Mouse (Mus musculus) limb, embryonic 12.5 days (tissue): ENCODE measurements around the gene Rpl29. TPM values are rescaled to one million over a fixed set of nuclear protein-coding genes. Genes with fewer than 3 reads are reported as not detected.

ENCODE experiments used
- ATAC-seq: fragments of 200-750 bp; cut with Nextera tagmentation; 2 replicates; pipeline ENCODE4 v1.8.0; 2017; ENCODE audit warnings: low read depth, moderate TSS enrichment; ENCODE audit not compliant: insufficient number of reproducible peaks, insufficient read depth, low FRiP score, low TSS enrichment
- H3K27ac ChIP-seq: fragments of 300-500 bp; sonication (generic); 2 replicates; pipeline ENCODE4 v1.5.1; 2016; ENCODE audit warnings: mild to moderate bottlenecking, moderate library complexity
- H3K27me3 ChIP-seq: fragments of 300-500 bp; sonication (generic); 2 replicates; pipeline ENCODE4 v1.6.1; 2016; ENCODE audit warnings: mild to moderate bottlenecking, moderate library complexity
- H3K36me3 ChIP-seq: fragments of 300-500 bp; sonication (generic); 2 replicates; pipeline ENCODE4 v1.6.1; 2016; ENCODE audit warnings: mild to moderate bottlenecking, moderate library complexity
- H3K4me1 ChIP-seq: fragments of 300-500 bp; sonication (generic); replicated peaks from 2 replicates; pipeline ENCODE4 v1.6.1; 2016
- H3K4me2 ChIP-seq: fragments of 300-500 bp; sonication (generic); 2 replicates; pipeline ENCODE4 v1.6.1; 2016; ENCODE audit warnings: mild to moderate bottlenecking, moderate library complexity
- H3K4me3 ChIP-seq: fragments of 300-500 bp; sonication (generic); replicated peaks from 2 replicates; pipeline ENCODE4 v1.5.1; 2016; ENCODE audit warnings: mild to moderate bottlenecking
- H3K9ac ChIP-seq: fragments of 300-500 bp; sonication (generic); replicated peaks from 2 replicates; pipeline ENCODE4 v1.6.1; 2016; ENCODE audit warnings: mild to moderate bottlenecking, moderate library complexity
- H3K9me3 ChIP-seq: fragments of 300-500 bp; sonication (generic); 2 replicates; pipeline ENCODE4 v1.6.1; 2016; ENCODE audit warnings: mild to moderate bottlenecking, moderate library complexity
- WGBS: fragments of 180-500 bp; shearing (Covaris S2); methylation state at CpG from one replicate; pipeline ENCODE4 v1.1.7; 2016; 5-methylcytosine and 5-hydroxymethylcytosine counted together
- polyA plus RNA-seq: library from polyadenylated mRNA; unstranded; fragments of >200 nt; fragmentation: Nextera tagmentation; extraction: Ambion mirVana; gene quantifications from 2 replicates; pipeline ENCODE4 v1.2.1, GENCODE M21; 2016

Rpl29 gene
- polyA plus RNA-seq, 1 experiment from 2014 or later: 938 TPM

- 0 out of 2 replicates have a peak, but pooled peaks have one; percentile 17 for ATAC-seq
These were observed 25.8 kb downstream of the Rpl29 start for GRCm38 (mm10) chr9:106454888-106455681.

GRCm38 (mm10) chr9:106456325-106457162 is 27.3 kb downstream of the Rpl29 start:
- Histone ChIP-seq H3K4me1 (peaks cover 65% of the 10 kb centered on the region), H3K4me2 (peak overlapping the region; percentile 96), H3K36me3 (peaks cover 43% of the 10 kb centered on the region), H3K9me3 (no peaks in the 10 kb centered on the region), H3K9ac (peak overlapping the region; percentile 42), H3K27ac (peak overlapping the region; percentile 94), H3K4me3 (peak overlapping the region; percentile 81), H3K27me3 (no peaks in the 10 kb centered on the region)
- WGBS: 38% methylated on average over 15 of the region's 15 CpGs
- no peak for ATAC-seq

More at GRCm38 (mm10) chr9:106454888-106455681, 25.8 kb downstream of the Rpl29 start:
- H3K27ac ChIP-seq: peak overlapping the region; percentile 94
- no peaks in the 10 kb centered on the region for H3K9me3 ChIP-seq
- H3K4me2 ChIP-seq: peak overlapping the region; percentile 96
- no peaks in the 10 kb centered on the region for H3K27me3 ChIP-seq
- H3K9ac ChIP-seq: peak overlapping the region; percentile 88
- H3K4me3 ChIP-seq: peak overlapping the region; percentile 81
- peaks cover 29% of the 10 kb centered on the region for H3K36me3 ChIP-seq
- under 1% methylated on average over 17 of the region's 17 CpGs for WGBS
- peaks cover 75% of the 10 kb centered on the region for H3K4me1 ChIP-seq

GRCm38 (mm10) chr9:106457163-106457559 is 27.9 kb downstream of the Rpl29 start:
- Histone ChIP-seq H3K9me3 (no peaks in the 10 kb centered on the region), H3K27me3 (no peaks in the 10 kb centered on the region), H3K4me3 (peak overlapping the region; percentile 81), H3K4me2 (peak overlapping the region; percentile 96), H3K36me3 (peaks cover 50% of the 10 kb centered on the region), H3K27ac (peak overlapping the region; percentile 94), H3K9ac (peak overlapping the region; percentile 42; the same call in 1 of the 2 replicates), H3K4me1 (peaks cover 59% of the 10 kb centered on the region)
- WGBS: 49% methylated on average over 9 of the region's 9 CpGs
- ATAC-seq: no peak

GRCm38 (mm10) chr9:106457920-106458319 is 28.7 kb downstream of the Rpl29 start:
- Histone ChIP-seq H3K9ac (peak overlapping the region; percentile 31; the same call in 1 of the 2 replicates), H3K4me1 (peaks cover 51% of the 10 kb centered on the region), H3K27ac (no peak overlapping the region), H3K9me3 (no peaks in the 10 kb centered on the region), H3K36me3 (peaks cover 57% of the 10 kb centered on the region), H3K4me3 (no peak overlapping the region), H3K4me2 (no peak overlapping the region), H3K27me3 (no peaks in the 10 kb centered on the region)
- no peak for ATAC-seq
- WGBS: 79% methylated on average over 5 of the region's 5 CpGs

- Histone ChIP-seq H3K27me3 (no peaks in the 10 kb centered on the region), H3K4me3 (no peak overlapping the region), H3K36me3 (peaks cover 74% of the 10 kb centered on the region), H3K9ac (no peak overlapping the region), H3K9me3 (no peaks in the 10 kb centered on the region), H3K4me2 (no peak overlapping the region), H3K4me1 (peaks cover 50% of the 10 kb centered on the region), H3K27ac (no peak overlapping the region)
- WGBS: 83% methylated on average over 15 of the region's 15 CpGs
- ATAC-seq: no peak
These were observed 30.7 kb downstream of the Rpl29 start for GRCm38 (mm10) chr9:106459946-106460345.

GRCm38 (mm10) chr9:106460401-106461025 is 31.3 kb downstream of the Rpl29 start:
- H3K9me3 ChIP-seq: no peaks in the 10 kb centered on the region
- peaks cover 50% of the 10 kb centered on the region for H3K4me1 ChIP-seq
- peaks cover 74% of the 10 kb centered on the region for H3K36me3 ChIP-seq
- WGBS: 73% methylated on average over 18 of the region's 18 CpGs
- H3K27me3 ChIP-seq: peaks cover under 1% of the 10 kb centered on the region; the same call in 1 of the 2 replicates
- H3K9ac ChIP-seq: no peak overlapping the region
- no peak overlapping the region for H3K4me3 ChIP-seq
- H3K27ac ChIP-seq: no peak overlapping the region
- H3K4me2 ChIP-seq: no peak overlapping the region
- no peak for ATAC-seq

GRCm38 (mm10) chr9:106461026-106461415 is 31.8 kb downstream of the Rpl29 start:
- Histone ChIP-seq H3K4me1 (peaks cover 50% of the 10 kb centered on the region), H3K4me2 (no peak overlapping the region), H3K27me3 (peaks cover 5% of the 10 kb centered on the region; the same call in 1 of the 2 replicates), H3K27ac (no peak overlapping the region), H3K36me3 (peaks cover 73% of the 10 kb centered on the region), H3K9me3 (no peaks in the 10 kb centered on the region), H3K9ac (no peak overlapping the region), H3K4me3 (no peak overlapping the region)
- no peak for ATAC-seq
- WGBS: 92% methylated on average over 9 of the region's 9 CpGs

- H3K9me3 ChIP-seq: no peaks in the 10 kb centered on the region
- 88% methylated on average over 16 of the region's 16 CpGs for WGBS
- no peak overlapping the region for H3K4me3 ChIP-seq
- H3K27ac ChIP-seq: no peak overlapping the region
- ATAC-seq: no peak
- H3K36me3 ChIP-seq: peaks cover 66% of the 10 kb centered on the region
- peaks cover 43% of the 10 kb centered on the region for H3K4me1 ChIP-seq
- H3K9ac ChIP-seq: no peak overlapping the region
- H3K4me2 ChIP-seq: no peak overlapping the region
- peaks cover 8% of the 10 kb centered on the region; the same call in 1 of the 2 replicates for H3K27me3 ChIP-seq
These were observed 32.6 kb downstream of the Rpl29 start for GRCm38 (mm10) chr9:106461641-106462429.

GRCm38 (mm10) chr9:106462430-106462800 is 33.2 kb downstream of the Rpl29 start:
- Histone ChIP-seq H3K27me3 (peaks cover 8% of the 10 kb centered on the region; the same call in 1 of the 2 replicates), H3K27ac (no peak overlapping the region), H3K36me3 (peaks cover 60% of the 10 kb centered on the region), H3K9ac (no peak overlapping the region), H3K9me3 (no peaks in the 10 kb centered on the region), H3K4me3 (no peak overlapping the region), H3K4me2 (no peak overlapping the region), H3K4me1 (peaks cover 38% of the 10 kb centered on the region)
- no peak for ATAC-seq
- 91% methylated on average over 12 of the region's 12 CpGs for WGBS
